Mouse (Mus musculus) stomach, embryonic 14.5 days (tissue): ENCODE measurements around the gene 4930524B15Rik. TPM values are rescaled to one million over a fixed set of nuclear protein-coding genes. Genes with fewer than 3 reads are reported as not detected.
A peak's percentile ranks its signal among the peaks of the same experiment; 100 is the strongest.

Experiments
- ATAC-seq: fragments of 200-750 bp; cut with Nextera tagmentation; 2 replicates; pipeline ENCODE4 v1.8.0; 2017; ENCODE audit warnings: low read depth, moderate TSS enrichment; ENCODE audit not compliant: insufficient number of reproducible peaks, insufficient read depth, low FRiP score
- H3K27ac ChIP-seq: fragments of 300-500 bp; sonication (generic); 2 replicates; pipeline ENCODE4 v1.5.1; 2014; ENCODE audit warnings: mild to moderate bottlenecking, low read length, moderate library complexity, mixed read lengths
- H3K27me3 ChIP-seq: fragments of 300-500 bp; sonication (generic); 2 replicates; pipeline ENCODE4 v1.6.1; 2014; ENCODE audit warnings: low read length, control low read depth, mixed read lengths; ENCODE audit not compliant: control insufficient read depth, insufficient read depth
- H3K36me3 ChIP-seq: fragments of 300-500 bp; sonication (generic); 2 replicates; pipeline ENCODE4 v1.6.1; 2014; ENCODE audit warnings: mild to moderate bottlenecking, control low read depth, low read length, moderate library complexity, mixed read lengths; ENCODE audit not compliant: control insufficient read depth, insufficient read depth
- H3K4me1 ChIP-seq: fragments of 300-500 bp; sonication (generic); 2 replicates; pipeline ENCODE4 v1.6.1; 2014; ENCODE audit warnings: low read length, control low read depth, mixed read lengths; ENCODE audit not compliant: control insufficient read depth, insufficient read depth
- H3K4me2 ChIP-seq: fragments of 300-500 bp; sonication (generic); replicated peaks from 2 replicates; pipeline ENCODE4 v1.6.1; 2014; ENCODE audit warnings: low read depth, low read length, control low read depth
- H3K4me3 ChIP-seq: fragments of 300-500 bp; sonication (generic); 2 replicates; pipeline ENCODE4 v1.5.1; 2014; ENCODE audit warnings: low read depth, low read length, control low read depth
- H3K9ac ChIP-seq: fragments of 300-500 bp; sonication (generic); replicated peaks from 2 replicates; pipeline ENCODE4 v1.6.1; 2014; ENCODE audit warnings: low read depth, mild to moderate bottlenecking, control low read depth, low read length, moderate library complexity, mixed read lengths
- H3K9me3 ChIP-seq: fragments of 300-500 bp; sonication (generic); 2 replicates; pipeline ENCODE4 v1.6.1; 2016; ENCODE audit warnings: low read depth, low read length, control low read depth; ENCODE audit not compliant: control insufficient read depth
- WGBS: fragments of 180-500 bp; shearing (Covaris S2); extraction: QIAGEN DNeasy Blood & Tissue Kit; methylation state at CpG from one replicate; pipeline ENCODE4 v1.1.7; 2014; 5-methylcytosine and 5-hydroxymethylcytosine counted together
- polyA plus RNA-seq: library from polyadenylated mRNA; unstranded; fragments of >200 nt; fragmentation: Nextera tagmentation; extraction: Ambion mirVana; gene quantifications from 2 replicates; pipeline ENCODE4 v1.2.1, GENCODE M21; 2014

4930524B15Rik gene
- polyA plus RNA-seq, 1 experiment from 2014 or later: 0.12 TPM

GRCm38 (mm10) chr11:31945471-31945870, 19.9 kb upstream of the 4930524B15Rik start:
- no peak for ATAC-seq
- WGBS: 69% methylated on average over 3 of the region's 3 CpGs
- Histone ChIP-seq H3K9me3 (no peaks in the 10 kb centered on the region), H3K9ac (no peak overlapping the region), H3K27ac (no peak overlapping the region), H3K4me2 (no peak overlapping the region), H3K4me1 (no peaks in the 10 kb centered on the region), H3K36me3 (no peaks in the 10 kb centered on the region), H3K4me3 (no peak overlapping the region), H3K27me3 (no peaks in the 10 kb centered on the region)

- no peaks in the 10 kb centered on the region for H3K4me1 ChIP-seq
- H3K4me3 ChIP-seq: peak overlapping the region; percentile 14
- WGBS: 14% methylated on average over 15 of the region's 15 CpGs
- peak overlapping the region; percentile 35 for H3K4me2 ChIP-seq
- H3K9me3 ChIP-seq: no peaks in the 10 kb centered on the region
- no peaks in the 10 kb centered on the region for H3K36me3 ChIP-seq
- no peak overlapping the region for H3K27ac ChIP-seq
- H3K9ac ChIP-seq: no peak overlapping the region
- ATAC-seq: no peak; the same call in 1 of the 2 replicates
- no peaks in the 10 kb centered on the region for H3K27me3 ChIP-seq
Observed at GRCm38 (mm10) chr11:31948462-31949330, 16.7 kb upstream of the 4930524B15Rik start.

- no peaks in the 10 kb centered on the region for H3K36me3 ChIP-seq
- H3K9ac ChIP-seq: no peak overlapping the region
- H3K4me1 ChIP-seq: no peaks in the 10 kb centered on the region
- no peak overlapping the region for H3K27ac ChIP-seq
- no peaks in the 10 kb centered on the region for H3K9me3 ChIP-seq
- WGBS: 2% methylated on average over 17 of the region's 17 CpGs
- peak overlapping the region; percentile 35 for H3K4me2 ChIP-seq
- ATAC-seq: peak; percentile 79; the same call in 1 of the 2 replicates
- peak overlapping the region; percentile 14 for H3K4me3 ChIP-seq
- no peaks in the 10 kb centered on the region for H3K27me3 ChIP-seq
Observed at GRCm38 (mm10) chr11:31949331-31949785, 16.0 kb upstream of the 4930524B15Rik start.

GRCm38 (mm10) chr11:31960071-31960470, 5.3 kb upstream of the 4930524B15Rik start:
- no peaks in the 10 kb centered on the region for H3K27me3 ChIP-seq
- no peak overlapping the region for H3K4me3 ChIP-seq
- no peaks in the 10 kb centered on the region for H3K4me1 ChIP-seq
- no peak overlapping the region for H3K4me2 ChIP-seq
- ATAC-seq: no peak
- no peak overlapping the region for H3K9ac ChIP-seq
- H3K27ac ChIP-seq: no peak overlapping the region
- H3K9me3 ChIP-seq: no peaks in the 10 kb centered on the region
- no peaks in the 10 kb centered on the region for H3K36me3 ChIP-seq

- H3K9me3 ChIP-seq: no peaks in the 10 kb centered on the region
- H3K4me1 ChIP-seq: no peaks in the 10 kb centered on the region
- H3K27ac ChIP-seq: no peak overlapping the region
- H3K4me3 ChIP-seq: no peak overlapping the region
- H3K9ac ChIP-seq: no peak overlapping the region
- no peak for ATAC-seq
- no peak overlapping the region for H3K4me2 ChIP-seq
- 83% methylated on average over 1 of the region's 1 CpGs for WGBS
- H3K27me3 ChIP-seq: no peaks in the 10 kb centered on the region
- H3K36me3 ChIP-seq: no peaks in the 10 kb centered on the region
Observed at GRCm38 (mm10) chr11:31963993-31964392, 1.4 kb upstream of the 4930524B15Rik start.

GRCm38 (mm10) chr11:31974132-31974531, 8.7 kb downstream of the 4930524B15Rik start:
- ATAC-seq: no peak
- Histone ChIP-seq H3K9me3 (no peaks in the 10 kb centered on the region), H3K4me1 (no peaks in the 10 kb centered on the region), H3K4me2 (no peak overlapping the region), H3K4me3 (no peak overlapping the region), H3K9ac (no peak overlapping the region), H3K27me3 (no peaks in the 10 kb centered on the region), H3K27ac (no peak overlapping the region), H3K36me3 (no peaks in the 10 kb centered on the region)
- 57% methylated on average over 4 of the region's 4 CpGs for WGBS

- H3K9me3 ChIP-seq: no peaks in the 10 kb centered on the region
- no peak overlapping the region for H3K4me2 ChIP-seq
- no peak for ATAC-seq
Observed at GRCm38 (mm10) chr11:31974826-31975225, 9.4 kb downstream of the 4930524B15Rik start.

GRCm38 (mm10) chr11:31975678-31976077, 10.3 kb downstream of the 4930524B15Rik start:
- no peak overlapping the region for H3K4me3 ChIP-seq
- no peaks in the 10 kb centered on the region for H3K4me1 ChIP-seq
- no peak overlapping the region for H3K9ac ChIP-seq
- no peaks in the 10 kb centered on the region for H3K9me3 ChIP-seq
- no peaks in the 10 kb centered on the region for H3K36me3 ChIP-seq
- 79% methylated on average over 5 of the region's 5 CpGs for WGBS
- no peaks in the 10 kb centered on the region for H3K27me3 ChIP-seq
- ATAC-seq: no peak
- H3K4me2 ChIP-seq: no peak overlapping the region
- no peak overlapping the region for H3K27ac ChIP-seq

More at GRCm38 (mm10) chr11:31974826-31975225, 9.4 kb downstream of the 4930524B15Rik start:
- WGBS: 16% methylated on average over 8 of the region's 8 CpGs
- Histone ChIP-seq H3K4me3 (no peak overlapping the region), H3K36me3 (no peaks in the 10 kb centered on the region), H3K9ac (no peak overlapping the region), H3K4me1 (no peaks in the 10 kb centered on the region), H3K27me3 (no peaks in the 10 kb centered on the region), H3K27ac (no peak overlapping the region)
